Mouse (Mus musculus) hindbrain, embryonic 11.5 days (tissue): ENCODE results near the gene Ush2a. TPM values are rescaled to one million over a fixed set of nuclear protein-coding genes. Genes with fewer than 3 reads are reported as not detected.

Experiments used
- ATAC-seq: fragments of 200-750 bp; cut with Nextera tagmentation; 2 replicates; pipeline ENCODE4 v1.8.0; 2017; ENCODE audit warnings: mild to moderate bottlenecking, moderate TSS enrichment, moderate library complexity; ENCODE audit not compliant: low FRiP score
- DNase-seq: peaks from one replicate; pipeline ENCODE4 v3.0.0-alpha.2; 2015; ENCODE audit warnings: low spot score
- H3K27ac ChIP-seq: fragments of 300-500 bp; sonication (generic); 2 replicates; pipeline ENCODE4 v1.5.1; 2014; ENCODE audit warnings: mild to moderate bottlenecking, low read depth, low read length
- H3K27me3 ChIP-seq: fragments of 300-500 bp; sonication (generic); 2 replicates; pipeline ENCODE4 v1.6.1; 2014; ENCODE audit warnings: mild to moderate bottlenecking, low read length, moderate library complexity, mixed read lengths; ENCODE audit not compliant: control insufficient read depth, insufficient read depth
- H3K36me3 ChIP-seq: fragments of 300-500 bp; sonication (generic); 2 replicates; pipeline ENCODE4 v1.6.1; 2014; ENCODE audit warnings: mild to moderate bottlenecking, low read length, moderate library complexity, mixed read lengths; ENCODE audit not compliant: control insufficient read depth, insufficient read depth
- H3K4me1 ChIP-seq: fragments of 300-500 bp; sonication (generic); replicated peaks from 2 replicates; pipeline ENCODE4 v1.6.1; 2014; ENCODE audit warnings: low read length, mixed read lengths; ENCODE audit not compliant: control insufficient read depth, insufficient read depth
- H3K4me2 ChIP-seq: fragments of 300-500 bp; sonication (generic); replicated peaks from 2 replicates; pipeline ENCODE4 v1.6.1; 2014; ENCODE audit warnings: mild to moderate bottlenecking, low read depth, low read length
- H3K4me3 ChIP-seq: fragments of 300-500 bp; sonication (generic); 2 replicates; pipeline ENCODE4 v1.5.1; 2014; ENCODE audit warnings: low read depth, low read length
- H3K9ac ChIP-seq: fragments of 300-500 bp; sonication (generic); 2 replicates; pipeline ENCODE4 v1.6.1; 2014; ENCODE audit warnings: low read depth, low read length
- H3K9me3 ChIP-seq: fragments of 300-500 bp; sonication (generic); 2 replicates; pipeline ENCODE4 v1.6.1; 2016; ENCODE audit warnings: low read length; ENCODE audit not compliant: control insufficient read depth
- WGBS: fragments of 180-500 bp; shearing (Covaris S2); extraction: QIAGEN DNeasy Blood & Tissue Kit; methylation state at CpG from one replicate; pipeline ENCODE4 v1.1.7; 2014; 5-methylcytosine and 5-hydroxymethylcytosine counted together
- polyA plus RNA-seq: library from polyadenylated mRNA; unstranded; fragments of >200 nt; fragmentation: Nextera tagmentation; extraction: Ambion mirVana; gene quantifications from 2 replicates; pipeline ENCODE4 v1.2.1, GENCODE M21; 2014

Gene Ush2a
- polyA plus RNA-seq, 1 experiment from 2014 or later = 0.26 TPM

GRCm38 (mm10) chr1:188468371-188468783 is 206.6 kb downstream of the Ush2a start:
- Histone ChIP-seq H3K9ac (no peak overlapping the region), H3K4me3 (no peak overlapping the region), H3K4me1 (no peaks in the 10 kb centered on the region), H3K27ac (no peak overlapping the region), H3K36me3 (no peaks in the 10 kb centered on the region), H3K4me2 (no peak overlapping the region), H3K27me3 (no peaks in the 10 kb centered on the region), H3K9me3 (no peaks in the 10 kb centered on the region)
- no peak for DNase-seq
- 85% methylated on average over 10 of the region's 10 CpGs for WGBS
- no peak for ATAC-seq

DNA sequence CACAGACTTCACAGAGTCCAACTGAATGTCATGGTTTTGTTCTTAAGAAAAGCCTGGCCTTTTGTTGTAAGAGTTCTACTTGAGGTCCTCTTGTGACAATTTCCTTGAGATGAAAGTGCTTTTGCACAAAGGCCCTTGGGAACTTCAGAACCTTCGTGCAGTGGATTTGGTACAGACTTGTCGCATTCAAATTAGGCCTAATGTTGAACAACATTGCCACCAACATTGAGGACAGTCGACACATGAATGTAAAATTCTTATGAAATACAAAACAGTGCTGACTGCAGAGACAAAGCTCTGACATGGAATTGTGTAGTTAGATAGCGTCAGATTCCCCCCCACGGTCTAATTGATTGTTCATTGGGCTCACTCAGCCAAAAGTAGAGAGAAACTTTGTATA is 243.1 kb downstream of the Ush2a start:
- Histone ChIP-seq H3K9me3 (no peaks in the 10 kb centered on the region), H3K36me3 (no peaks in the 10 kb centered on the region), H3K9ac (no peak overlapping the region), H3K4me3 (no peak overlapping the region), H3K27ac (no peak overlapping the region), H3K27me3 (no peaks in the 10 kb centered on the region), H3K4me1 (no peaks in the 10 kb centered on the region), H3K4me2 (no peak overlapping the region)
- WGBS = 67% methylated on average over 5 of the region's 5 CpGs
- DNase-seq = no peak
- no peak for ATAC-seq

GRCm38 (mm10) chr1:188518792-188519191 is 257.0 kb downstream of the Ush2a start:
- Histone ChIP-seq H3K9ac (no peak overlapping the region), H3K36me3 (no peaks in the 10 kb centered on the region), H3K4me2 (no peak overlapping the region), H3K9me3 (no peaks in the 10 kb centered on the region), H3K4me3 (no peak overlapping the region), H3K4me1 (no peaks in the 10 kb centered on the region), H3K27ac (no peak overlapping the region), H3K27me3 (no peaks in the 10 kb centered on the region)
- 90% methylated on average over 8 of the region's 8 CpGs for WGBS
- DNase-seq = no peak
- ATAC-seq = no peak

GRCm38 (mm10) chr1:188527451-188527850 is 265.6 kb downstream of the Ush2a start:
- DNase-seq (no peak), ATAC-seq (no peak)
- H3K4me2 ChIP-seq = no peak overlapping the region
- H3K36me3 ChIP-seq = no peaks in the 10 kb centered on the region
- no peaks in the 10 kb centered on the region for H3K27me3 ChIP-seq
- H3K4me3 ChIP-seq = no peak overlapping the region
- 81% methylated on average over 3 of the region's 3 CpGs for WGBS
- H3K9me3 ChIP-seq = no peaks in the 10 kb centered on the region
- H3K27ac ChIP-seq = no peak overlapping the region
- no peaks in the 10 kb centered on the region for H3K4me1 ChIP-seq
- no peak overlapping the region for H3K9ac ChIP-seq

DNA sequence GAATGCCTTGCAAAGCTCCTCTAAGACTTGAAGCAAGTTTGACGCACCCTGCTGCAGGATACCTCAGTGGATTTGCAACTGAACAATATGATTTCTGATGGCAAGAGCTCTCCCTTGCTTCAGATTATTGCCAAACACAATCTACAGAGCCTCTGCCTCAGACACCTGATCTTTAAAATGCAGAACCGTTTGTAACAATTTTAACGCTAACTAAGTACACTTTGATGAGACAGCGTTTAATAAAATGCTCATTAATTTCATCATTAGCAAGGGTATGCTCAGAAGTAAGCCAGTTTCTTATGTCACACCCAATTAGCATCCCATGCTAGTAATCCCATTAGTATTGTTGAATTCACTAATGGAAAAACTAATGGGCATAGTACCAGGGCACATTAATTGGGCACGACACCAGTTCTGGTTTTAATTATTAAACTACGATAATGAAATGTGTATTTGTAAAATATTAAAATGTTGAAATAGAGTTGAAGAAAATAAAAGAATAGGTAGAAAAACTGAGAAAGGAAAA is 267.8 kb downstream of the Ush2a start:
- H3K9me3 ChIP-seq = no peaks in the 10 kb centered on the region
- no peak overlapping the region for H3K9ac ChIP-seq
- WGBS = 90% methylated on average over 6 of the region's 6 CpGs
- no peak overlapping the region for H3K4me2 ChIP-seq
- H3K4me3 ChIP-seq = no peak overlapping the region
- no peak overlapping the region for H3K27ac ChIP-seq
- no peaks in the 10 kb centered on the region for H3K36me3 ChIP-seq
- no peaks in the 10 kb centered on the region for H3K4me1 ChIP-seq
- ATAC-seq (no peak), DNase-seq (no peak)
- H3K27me3 ChIP-seq = no peaks in the 10 kb centered on the region

- Histone ChIP-seq H3K4me1 (no peaks in the 10 kb centered on the region), H3K27me3 (no peaks in the 10 kb centered on the region), H3K4me3 (no peak overlapping the region), H3K9me3 (no peaks in the 10 kb centered on the region), H3K9ac (no peak overlapping the region), H3K4me2 (no peak overlapping the region), H3K27ac (no peak overlapping the region), H3K36me3 (no peaks in the 10 kb centered on the region)
- 82% methylated on average over 1 of the region's 1 CpGs for WGBS
- DNase-seq (no peak), ATAC-seq (no peak)
These were observed 275.2 kb downstream of the Ush2a start for GRCm38 (mm10) chr1:188537021-188537420.

GRCm38 (mm10) chr1:188539621-188540020 is 277.8 kb downstream of the Ush2a start:
- H3K4me3 ChIP-seq = no peak overlapping the region
- H3K4me1 ChIP-seq = no peaks in the 10 kb centered on the region
- no peaks in the 10 kb centered on the region for H3K9me3 ChIP-seq
- no peak overlapping the region for H3K4me2 ChIP-seq
- no peaks in the 10 kb centered on the region for H3K36me3 ChIP-seq
- no peak overlapping the region for H3K27ac ChIP-seq
- H3K27me3 ChIP-seq = no peaks in the 10 kb centered on the region
- ATAC-seq (no peak), DNase-seq (no peak)
- WGBS = 91% methylated on average over 5 of the region's 5 CpGs
- no peak overlapping the region for H3K9ac ChIP-seq

DNA sequence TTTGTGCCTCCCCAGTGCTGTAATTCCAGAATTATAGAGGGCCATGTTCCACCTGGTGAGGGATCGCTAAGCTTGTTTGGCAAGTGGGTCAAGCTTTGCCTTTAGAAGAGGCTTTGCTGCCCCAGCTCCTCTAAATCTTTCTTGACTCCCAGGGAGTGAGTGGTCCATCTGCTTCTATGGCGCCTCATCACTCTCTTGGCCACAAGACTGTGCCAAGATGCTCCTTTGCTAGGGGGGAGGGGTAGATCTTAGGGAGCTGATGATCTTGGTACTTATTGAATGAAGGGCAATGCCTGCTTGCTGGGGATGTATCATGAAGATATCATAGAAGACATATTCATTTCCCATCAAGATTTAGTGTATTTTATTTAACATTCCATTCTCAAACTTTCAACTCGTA is 279.7 kb downstream of the Ush2a start:
- H3K4me3 ChIP-seq = no peak overlapping the region
- H3K27me3 ChIP-seq = no peaks in the 10 kb centered on the region
- H3K9me3 ChIP-seq = no peaks in the 10 kb centered on the region
- no peaks in the 10 kb centered on the region for H3K4me1 ChIP-seq
- ATAC-seq = no peak
- 94% methylated on average over 3 of the region's 3 CpGs for WGBS
- no peaks in the 10 kb centered on the region for H3K36me3 ChIP-seq
- no peak overlapping the region for H3K4me2 ChIP-seq
- no peak for DNase-seq
- H3K27ac ChIP-seq = no peak overlapping the region
- no peak overlapping the region for H3K9ac ChIP-seq

DNA sequence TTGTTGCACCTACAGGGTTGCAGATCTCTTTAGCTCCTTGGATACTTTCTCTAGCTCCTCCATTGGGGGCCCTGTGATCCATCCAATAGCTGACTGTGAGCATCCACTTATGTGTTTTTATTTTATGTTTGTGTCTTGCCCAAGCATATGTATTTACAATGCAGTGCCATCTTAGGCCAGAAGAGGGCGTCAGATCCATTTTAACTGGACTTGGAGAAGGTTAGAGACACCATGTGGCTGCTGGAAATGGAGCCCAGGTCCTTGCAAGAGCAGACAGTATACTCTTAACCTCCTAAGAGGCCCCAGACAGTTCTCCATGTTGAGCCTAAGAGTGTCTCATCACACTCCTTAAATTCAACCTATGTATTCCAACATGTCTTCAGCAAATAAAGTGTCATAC is 281.5 kb downstream of the Ush2a start:
- Histone ChIP-seq H3K9me3 (no peaks in the 10 kb centered on the region), H3K4me2 (no peak overlapping the region), H3K27ac (no peak overlapping the region), H3K4me3 (no peak overlapping the region), H3K4me1 (no peaks in the 10 kb centered on the region), H3K36me3 (no peaks in the 10 kb centered on the region), H3K9ac (no peak overlapping the region), H3K27me3 (no peaks in the 10 kb centered on the region)
- WGBS = 42% methylated on average over 1 of the region's 1 CpGs
- DNase-seq (no peak), ATAC-seq (no peak)
